Mouse (Mus musculus): Measurements from ENCODE around the gene Iqschfp.

The Iqschfp gene

GRCm38 (mm10) chr3:68243239-68243638, 351.2 kb downstream of the Iqschfp start:
- no peak for DNase-seq

GRCm38 (mm10) chr3:68246154-68246553, 354.1 kb downstream of the Iqschfp start:
- no peak for DNase-seq

GRCm38 (mm10) chr3:68250589-68250988, 358.6 kb downstream of the Iqschfp start:
- DNase-seq, result no peak

GRCm38 (mm10) chr3:68252335-68252734, 360.3 kb downstream of the Iqschfp start:
- DNase-seq, result no peak

- DNase-seq, result no peak
These were observed 370.3 kb downstream of the Iqschfp start for GRCm38 (mm10) chr3:68262304-68262703.

- DNase-seq, result no peak
These were observed 375.9 kb downstream of the Iqschfp start for GRCm38 (mm10) chr3:68267905-68268304.

- no peak for DNase-seq
These were observed 377.2 kb downstream of the Iqschfp start for GRCm38 (mm10) chr3:68269251-68269650.

GRCm38 (mm10) chr3:68270246-68270645, 378.2 kb downstream of the Iqschfp start:
- no peak for DNase-seq

GRCm38 (mm10) chr3:68271457-68271856, 379.4 kb downstream of the Iqschfp start:
- no peak for DNase-seq

GRCm38 (mm10) chr3:68271881-68272280, 379.8 kb downstream of the Iqschfp start:
- no peak for DNase-seq

GRCm38 (mm10) chr3:68282844-68283594, 391.0 kb downstream of the Iqschfp start:
- DNase-seq, result no peak

- DNase-seq, result no peak
These were observed 391.6 kb downstream of the Iqschfp start for GRCm38 (mm10) chr3:68283595-68283991.

GRCm38 (mm10) chr3:68284500-68284899, 392.5 kb downstream of the Iqschfp start:
- DNase-seq, result no peak

- DNase-seq, result no peak
These were observed 404.7 kb downstream of the Iqschfp start for GRCm38 (mm10) chr3:68296752-68297151.

- DNase-seq, result no peak
These were observed 413.6 kb downstream of the Iqschfp start for GRCm38 (mm10) chr3:68305647-68306046.

GRCm38 (mm10) chr3:68306726-68307125, 414.7 kb downstream of the Iqschfp start:
- no peak for DNase-seq

GRCm38 (mm10) chr3:68325575-68325974, 433.5 kb downstream of the Iqschfp start:
- DNase-seq, result no peak

GRCm38 (mm10) chr3:68332515-68332914, 440.5 kb downstream of the Iqschfp start:
- no peak for DNase-seq

GRCm38 (mm10) chr3:68335501-68335900, 443.5 kb downstream of the Iqschfp start:
- no peak for DNase-seq

- no peak for DNase-seq
These were observed 458.6 kb downstream of the Iqschfp start for GRCm38 (mm10) chr3:68350624-68351023.

GRCm38 (mm10) chr3:68351461-68351860, 459.4 kb downstream of the Iqschfp start:
- DNase-seq, result no peak

- no peak for DNase-seq
These were observed 460.9 kb downstream of the Iqschfp start for GRCm38 (mm10) chr3:68352961-68353360.

GRCm38 (mm10) chr3:68353492-68353891, 461.5 kb downstream of the Iqschfp start:
- DNase-seq, result no peak

GRCm38 (mm10) chr3:68356516-68356915, 464.5 kb downstream of the Iqschfp start:
- DNase-seq, result no peak

GRCm38 (mm10) chr3:68368029-68368428, 476.0 kb downstream of the Iqschfp start:
- no peak for DNase-seq
